Mouse (Mus musculus): ENCODE results near the gene Kdm4a. TPM values are rescaled to one million over a fixed set of nuclear protein-coding genes. Genes with fewer than 3 reads are reported as not detected.

The Kdm4a gene
- polyA plus RNA-seq, 1 experiment from 2014 or later, result 51.4 TPM

DNA sequence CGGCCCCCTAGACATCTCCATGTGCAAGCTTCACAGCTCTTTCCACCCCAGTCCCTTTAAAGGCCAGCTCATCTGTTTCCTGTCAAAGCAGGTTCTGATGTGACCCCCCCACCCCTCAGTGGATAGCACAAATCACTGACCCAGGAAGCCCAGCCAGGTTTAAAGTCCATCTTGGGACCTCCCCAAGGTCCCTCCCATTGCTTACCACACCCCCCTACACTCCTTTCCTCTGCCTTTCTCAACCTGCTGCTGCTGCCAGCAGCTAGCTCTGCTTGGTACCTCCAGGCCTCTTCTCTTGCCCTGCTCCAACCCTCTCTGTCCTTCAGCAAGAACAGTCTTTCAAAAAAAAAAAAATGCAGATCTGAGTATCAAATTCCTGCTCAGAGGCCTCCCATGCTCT, 35.0 kb upstream of the Kdm4a start:
- peaks cover 96% of the 10 kb centered on the region for H3K36me3 ChIP-seq (ENCODE audit: control insufficient read depth, insufficient read depth, low read length)
- WGBS, result 100% methylated on average over 1 of the region's 1 CpGs

DNA sequence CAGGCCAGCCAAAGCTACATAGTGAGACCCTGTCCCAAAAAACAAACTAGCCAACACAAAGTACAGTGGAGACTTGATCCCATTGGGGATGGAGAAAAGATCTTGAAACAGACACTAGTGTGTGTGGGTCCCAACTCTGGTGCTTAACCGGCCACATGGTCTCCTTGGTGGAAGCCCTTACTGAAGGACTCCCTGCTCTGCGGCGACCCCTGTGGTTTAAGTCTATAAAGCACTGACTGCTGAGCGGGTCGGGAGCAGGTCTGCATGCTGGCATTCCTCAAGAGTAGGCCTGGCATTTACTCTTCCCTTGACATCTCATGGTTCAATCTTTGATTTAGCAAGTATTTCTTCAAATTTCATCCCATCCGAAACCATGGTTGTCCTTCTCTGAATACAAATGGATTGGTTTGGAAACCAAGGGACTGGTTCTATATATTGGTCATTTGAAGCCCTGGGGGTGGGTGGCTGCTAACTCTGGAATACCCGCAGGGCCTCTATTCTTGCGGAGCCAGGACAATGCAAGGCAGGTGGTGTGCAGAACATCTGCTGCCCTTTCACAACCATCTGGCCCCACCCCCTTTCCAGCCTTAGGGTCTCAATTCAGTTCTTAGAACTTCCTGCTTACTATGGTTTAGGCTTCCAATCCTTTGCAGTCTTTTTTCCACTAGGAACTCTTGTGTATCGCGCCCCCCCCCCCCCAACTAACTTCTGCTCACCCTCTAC, 27.2 kb upstream of the Kdm4a start:
- no peaks in the 10 kb centered on the region for H3K9me3 ChIP-seq (replicated peaks; ENCODE audit: control insufficient read depth, low read length)
- H3K4me3 ChIP-seq (ENCODE audit: low read depth, low read length), result no peak overlapping the region
- no peak for ATAC-seq
- no peak overlapping the region for H3K4me2 ChIP-seq (ENCODE audit: low read length)
- DNase-seq (ENCODE audit: low spot score), result no peak
- no peaks in the 10 kb centered on the region for H3K4me1 ChIP-seq (ENCODE audit: control insufficient read depth, insufficient read depth, low read length)
- H3K9ac ChIP-seq (ENCODE audit: low read length), result no peak overlapping the region
- 58% methylated on average over 10 of the region's 10 CpGs for WGBS
- H3K36me3 ChIP-seq (ENCODE audit: control insufficient read depth, insufficient read depth, low read length), result peaks cover 42% of the 10 kb centered on the region
- no peaks in the 10 kb centered on the region for H3K27me3 ChIP-seq (replicated peaks; ENCODE audit: control insufficient read depth, insufficient read depth, low read length)
- H3K27ac ChIP-seq (ENCODE audit: low read depth, low read length), result no peak overlapping the region

More for the DNA sequence above, 35.0 kb upstream of the Kdm4a start:
- Histone ChIP-seq H3K27ac (ENCODE audit: low read depth, low read length) (no peak overlapping the region), H3K4me1 (ENCODE audit: control insufficient read depth, insufficient read depth, low read length) (no peaks in the 10 kb centered on the region), H3K9ac (ENCODE audit: low read length) (no peak overlapping the region), H3K27me3 (replicated peaks; ENCODE audit: control insufficient read depth, insufficient read depth, low read length) (no peaks in the 10 kb centered on the region), H3K9me3 (replicated peaks; ENCODE audit: control insufficient read depth, low read length) (no peaks in the 10 kb centered on the region), H3K4me3 (ENCODE audit: low read depth, low read length) (no peak overlapping the region), H3K4me2 (ENCODE audit: low read length) (no peak overlapping the region)
- DNase-seq (ENCODE audit: low spot score) (no peak), ATAC-seq (no peak)

- no peaks in the 10 kb centered on the region for H3K4me1 ChIP-seq (ENCODE audit: control insufficient read depth, insufficient read depth, low read length)
- ATAC-seq, result no peak
- no peak overlapping the region for H3K4me2 ChIP-seq (ENCODE audit: low read length)
- 91% methylated on average over 2 of the region's 2 CpGs for WGBS
- DNase-seq (ENCODE audit: low spot score), result no peak
- no peaks in the 10 kb centered on the region for H3K9me3 ChIP-seq (replicated peaks; ENCODE audit: control insufficient read depth, low read length)
- no peak overlapping the region for H3K4me3 ChIP-seq (ENCODE audit: low read depth, low read length)
- H3K27me3 ChIP-seq (replicated peaks; ENCODE audit: control insufficient read depth, insufficient read depth, low read length), result no peaks in the 10 kb centered on the region
- H3K36me3 ChIP-seq (ENCODE audit: control insufficient read depth, insufficient read depth, low read length), result peaks cover 31% of the 10 kb centered on the region
- no peak overlapping the region for H3K27ac ChIP-seq (ENCODE audit: low read depth, low read length)
- H3K9ac ChIP-seq (ENCODE audit: low read length), result no peak overlapping the region
Observed at GRCm38 (mm10) chr4:118205906-118206305, 26.1 kb upstream of the Kdm4a start.

DNA sequence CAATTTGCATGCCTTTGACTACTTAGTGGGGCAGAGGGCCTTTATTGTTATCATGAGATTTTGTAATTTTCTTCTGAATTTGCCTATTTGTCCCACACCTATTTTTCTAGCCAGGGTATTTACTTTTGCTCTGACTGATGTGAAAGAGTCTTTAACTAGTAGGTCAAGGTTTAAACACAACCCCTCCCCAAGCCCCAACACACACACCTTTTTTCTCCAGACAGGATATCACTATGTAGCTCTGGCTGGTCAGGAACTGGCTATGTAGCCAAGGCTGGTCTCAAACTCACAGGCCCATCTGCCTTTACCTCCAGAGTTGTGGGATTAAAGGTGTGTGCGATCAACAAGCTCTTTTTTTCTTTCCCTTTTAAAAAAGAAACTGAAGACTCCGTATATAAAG, 19.2 kb upstream of the Kdm4a start:
- Histone ChIP-seq H3K27me3 (replicated peaks; ENCODE audit: control insufficient read depth, insufficient read depth, low read length) (no peaks in the 10 kb centered on the region), H3K27ac (ENCODE audit: low read depth, low read length) (no peak overlapping the region), H3K9ac (ENCODE audit: low read length) (no peak overlapping the region), H3K4me2 (ENCODE audit: low read length) (no peak overlapping the region), H3K9me3 (replicated peaks; ENCODE audit: control insufficient read depth, low read length) (no peaks in the 10 kb centered on the region), H3K4me3 (ENCODE audit: low read depth, low read length) (no peak overlapping the region), H3K36me3 (ENCODE audit: control insufficient read depth, insufficient read depth, low read length) (no peaks in the 10 kb centered on the region), H3K4me1 (ENCODE audit: control insufficient read depth, insufficient read depth, low read length) (no peaks in the 10 kb centered on the region)
- 95% methylated on average over 2 of the region's 2 CpGs for WGBS
- ATAC-seq (no peak), DNase-seq (ENCODE audit: low spot score) (no peak)

- Histone ChIP-seq H3K36me3 (ENCODE audit: control insufficient read depth, insufficient read depth, low read length) (no peaks in the 10 kb centered on the region), H3K4me1 (ENCODE audit: control insufficient read depth, insufficient read depth, low read length) (no peaks in the 10 kb centered on the region), H3K4me2 (ENCODE audit: low read length) (no peak overlapping the region), H3K27ac (ENCODE audit: low read depth, low read length) (no peak overlapping the region), H3K4me3 (ENCODE audit: low read depth, low read length) (no peak overlapping the region), H3K27me3 (replicated peaks; ENCODE audit: control insufficient read depth, insufficient read depth, low read length) (no peaks in the 10 kb centered on the region), H3K9ac (ENCODE audit: low read length) (no peak overlapping the region), H3K9me3 (replicated peaks; ENCODE audit: control insufficient read depth, low read length) (no peaks in the 10 kb centered on the region)
- DNase-seq (ENCODE audit: low spot score), result no peak
- 85% methylated on average over 3 of the region's 3 CpGs for WGBS
- no peak for ATAC-seq
Observed at GRCm38 (mm10) chr4:118198606-118199005, 18.8 kb upstream of the Kdm4a start.

DNA sequence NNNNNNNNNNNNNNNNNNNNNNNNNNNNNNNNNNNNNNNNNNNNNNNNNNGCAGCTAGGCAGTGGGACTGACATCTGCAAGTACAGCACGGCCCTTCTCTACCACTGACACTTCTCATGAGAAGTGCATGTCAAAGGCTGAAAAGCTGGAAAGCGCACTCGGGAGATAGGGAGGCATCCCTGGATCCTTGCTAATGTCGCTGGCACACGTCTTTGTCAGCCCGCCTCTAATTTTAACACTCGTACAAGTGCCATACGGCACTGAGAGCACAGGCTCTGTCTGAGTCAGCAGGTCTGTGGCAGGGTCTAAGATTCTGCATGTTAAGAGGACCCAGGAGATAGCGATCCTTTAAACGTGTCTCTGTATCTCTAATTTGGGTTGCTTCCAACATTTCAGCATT, 16.3 kb upstream of the Kdm4a start:
- no peaks in the 10 kb centered on the region for H3K4me1 ChIP-seq (ENCODE audit: control insufficient read depth, insufficient read depth, low read length)
- H3K27ac ChIP-seq (ENCODE audit: low read depth, low read length), result no peak overlapping the region
- no peaks in the 10 kb centered on the region for H3K36me3 ChIP-seq (ENCODE audit: control insufficient read depth, insufficient read depth, low read length)
- 87% methylated on average over 10 of the region's 10 CpGs for WGBS
- no peak overlapping the region for H3K4me3 ChIP-seq (ENCODE audit: low read depth, low read length)
- ATAC-seq (no peak), DNase-seq (ENCODE audit: low spot score) (no peak)
- no peak overlapping the region for H3K9ac ChIP-seq (ENCODE audit: low read length)
- H3K27me3 ChIP-seq (replicated peaks; ENCODE audit: control insufficient read depth, insufficient read depth, low read length), result no peaks in the 10 kb centered on the region
- no peak overlapping the region for H3K4me2 ChIP-seq (ENCODE audit: low read length)
- no peaks in the 10 kb centered on the region for H3K9me3 ChIP-seq (replicated peaks; ENCODE audit: control insufficient read depth, low read length)

DNA sequence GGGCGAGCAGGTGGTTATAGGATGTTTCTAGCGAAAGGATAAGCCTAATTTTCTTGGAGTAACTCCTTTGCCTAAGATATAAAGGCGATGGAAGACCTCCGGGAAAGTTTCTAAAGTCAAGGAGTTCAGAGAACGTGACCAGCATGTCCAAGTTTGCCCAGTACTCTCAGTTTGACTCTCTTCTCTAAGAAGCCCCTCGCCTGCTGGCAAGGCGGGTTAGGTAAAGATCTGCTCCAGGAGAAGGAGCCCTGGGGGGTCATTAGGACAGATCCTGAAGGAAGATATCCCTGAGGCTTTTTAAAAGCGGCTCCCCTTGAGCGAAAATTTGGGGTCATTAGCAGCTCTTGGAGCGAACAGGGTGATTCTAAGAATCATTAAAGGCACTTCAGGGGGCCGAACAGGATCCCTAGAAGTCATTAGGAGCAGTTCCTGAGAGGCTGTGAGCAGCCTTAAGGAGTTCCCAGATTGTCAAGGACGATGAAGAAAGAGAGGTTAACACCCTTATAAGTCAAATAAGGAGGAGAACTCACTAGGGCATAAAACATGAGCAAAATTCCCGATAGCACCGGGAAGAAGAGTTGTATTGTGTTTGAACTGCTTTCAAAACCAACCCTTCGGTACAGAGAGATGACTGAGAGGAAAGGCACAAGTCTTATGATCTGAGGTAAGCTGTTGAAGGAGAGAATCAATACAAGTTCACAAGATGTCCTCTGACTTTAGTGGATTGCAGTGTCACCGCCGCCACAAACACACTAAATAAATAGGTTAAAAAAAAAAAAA, 648 bp upstream of the Kdm4a start:
- H3K9me3 ChIP-seq (replicated peaks; ENCODE audit: control insufficient read depth, low read length), result no peaks in the 10 kb centered on the region
- peak overlapping the region; percentile 73 for H3K4me3 ChIP-seq (ENCODE audit: low read depth, low read length)
- peaks cover 20% of the 10 kb centered on the region for H3K36me3 ChIP-seq (ENCODE audit: control insufficient read depth, insufficient read depth, low read length)
- H3K27ac ChIP-seq (ENCODE audit: low read depth, low read length), result peak overlapping the region; percentile 81
- ATAC-seq (peak; percentile 3), DNase-seq (ENCODE audit: low spot score) (no peak)
- peaks cover 9% of the 10 kb centered on the region for H3K4me1 ChIP-seq (ENCODE audit: control insufficient read depth, insufficient read depth, low read length)
- peak overlapping the region; percentile 18 for H3K9ac ChIP-seq (ENCODE audit: low read length)
- H3K27me3 ChIP-seq (replicated peaks; ENCODE audit: control insufficient read depth, insufficient read depth, low read length), result no peaks in the 10 kb centered on the region
- peak overlapping the region; percentile 50 for H3K4me2 ChIP-seq (ENCODE audit: low read length)
- WGBS, result 10% methylated on average over 17 of the region's 17 CpGs

- peak overlapping the region; percentile 73 for H3K4me3 ChIP-seq (ENCODE audit: low read depth, low read length)
- peak overlapping the region; percentile 96 for H3K27ac ChIP-seq (ENCODE audit: low read depth, low read length)
- peaks cover 9% of the 10 kb centered on the region for H3K4me1 ChIP-seq (ENCODE audit: control insufficient read depth, insufficient read depth, low read length)
- peak overlapping the region; percentile 71 for H3K4me2 ChIP-seq (ENCODE audit: low read length)
- peaks cover 35% of the 10 kb centered on the region for H3K36me3 ChIP-seq (ENCODE audit: control insufficient read depth, insufficient read depth, low read length)
- H3K9ac ChIP-seq (ENCODE audit: low read length), result peak overlapping the region; percentile 82
- no peak for ATAC-seq
- no peak for DNase-seq (ENCODE audit: low spot score)
- no peaks in the 10 kb centered on the region for H3K27me3 ChIP-seq (replicated peaks; ENCODE audit: control insufficient read depth, insufficient read depth, low read length)
- 1% methylated on average over 12 of the region's 12 CpGs for WGBS
- H3K9me3 ChIP-seq (replicated peaks; ENCODE audit: control insufficient read depth, low read length), result no peaks in the 10 kb centered on the region
Observed at GRCm38 (mm10) chr4:118178952-118179466, 834 bp downstream of the Kdm4a start.

DNA sequence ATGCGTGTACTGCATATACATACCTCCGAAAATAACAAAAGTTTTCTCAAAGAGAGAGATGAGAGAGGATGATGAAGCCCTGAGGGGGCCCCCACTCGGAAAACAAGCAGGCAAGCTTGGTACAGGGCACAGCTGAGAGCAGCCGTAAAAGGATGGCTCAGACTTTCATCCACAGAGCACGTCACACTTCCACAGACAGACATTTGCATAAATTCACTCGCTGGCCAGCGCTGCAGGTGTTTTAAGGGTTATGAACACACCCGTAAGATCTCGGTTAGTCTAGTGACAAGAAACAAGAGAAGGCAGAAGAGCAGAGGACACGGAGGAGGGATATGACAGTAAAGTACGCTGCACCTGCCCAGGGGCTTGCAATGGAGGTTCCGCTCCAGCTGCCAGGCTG, 7.4 kb downstream of the Kdm4a start:
- no peak for DNase-seq (ENCODE audit: low spot score)
- 95% methylated on average over 12 of the region's 12 CpGs for WGBS
- Histone ChIP-seq H3K4me3 (ENCODE audit: low read depth, low read length) (no peak overlapping the region), H3K36me3 (ENCODE audit: control insufficient read depth, insufficient read depth, low read length) (peaks cover 99% of the 10 kb centered on the region), H3K9me3 (replicated peaks; ENCODE audit: control insufficient read depth, low read length) (no peaks in the 10 kb centered on the region), H3K27me3 (replicated peaks; ENCODE audit: control insufficient read depth, insufficient read depth, low read length) (no peaks in the 10 kb centered on the region), H3K9ac (ENCODE audit: low read length) (no peak overlapping the region), H3K4me2 (ENCODE audit: low read length) (no peak overlapping the region), H3K4me1 (ENCODE audit: control insufficient read depth, insufficient read depth, low read length) (no peaks in the 10 kb centered on the region), H3K27ac (ENCODE audit: low read depth, low read length) (no peak overlapping the region)
- ATAC-seq, result no peak

Measured in forebrain, embryonic 14.5 days (tissue).